In the genomic region with DNA sequence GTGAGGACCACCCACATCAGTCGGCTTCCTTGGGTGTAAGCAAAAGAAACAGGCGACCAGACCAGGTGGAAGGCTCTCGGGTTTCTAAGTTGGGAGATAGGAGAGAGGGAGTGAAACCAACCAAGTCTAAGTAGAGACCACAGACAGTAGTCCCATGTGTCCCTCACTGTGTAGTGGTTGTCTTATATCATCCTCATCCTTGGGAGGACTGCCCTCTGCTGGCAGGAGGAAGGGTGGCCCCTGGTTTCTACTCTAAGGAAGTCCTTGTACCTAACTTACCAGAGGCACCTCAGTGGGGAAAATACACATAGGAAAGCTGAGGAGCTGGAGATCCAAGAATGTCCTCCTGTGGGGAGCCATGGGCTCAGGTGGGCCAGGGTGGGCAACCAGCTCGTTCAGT, we compare ENCODE assay signal across 9 mouse cellular contexts. TPM values are rescaled to one million over a fixed set of nuclear protein-coding genes. Genes with fewer than 3 reads are reported as not detected.
DNase-seq lines count a peak whose midpoint lies in the region; ATAC-seq and TF ChIP-seq lines count a peak whose summit lies in the region.
"Had no signal": no experiment of that assay in that cellular context is flagged by ENCODE, and none has a peak within 500 bp of the region (broad histone marks: within the 10 kb centered on the region; RNA-seq: fewer than 3 reads in every experiment).

No protein-coding gene starts in this region.

- H3K36me3 ChIP-seq in lung, postnatal 0 days (ENCODE audit: insufficient read depth, low read length): no peaks in the 10 kb centered on the region

- H3K27me3 ChIP-seq in lung, postnatal 0 days (replicated peaks; ENCODE audit: insufficient read depth, low read length): no peaks in the 10 kb centered on the region

- TF ChIP-seq EP300 in lung, postnatal 0 days (IDR thresholded peaks at IDR 0.05): no peak

- H3K9me3 ChIP-seq in lung, postnatal 0 days (ENCODE audit: low read length): no peaks in the 10 kb centered on the region

- intact Hi-C loops in heart, postnatal 36 days (cut with DNase I): loop anchor here (2.0 kb wide), 1 partner anchor 118 kb away; no protein-coding TSS in a partner anchor

- peak; percentile 27 to 40 for DNase-seq in B cell, adult 2 months
- peak; percentile 39 for DNase-seq in MEL-GATA-1-ER (ENCODE audit: extremely low read depth, low read depth)
- DNase-seq in cerebellum, postnatal 14 days: peak; percentile 69 to 81
- DNase-seq in heart, postnatal 36 days: peak; percentile 12 to 38
- DNase-seq in layer of hippocampus, adult 11-12 months (ENCODE audit: low spot score): peak; percentile 79
- peak; percentile 48 for DNase-seq in lung, postnatal 0 days (ENCODE audit: low spot score)
- DNase-seq in right cerebral cortex, postnatal 36 days (ENCODE audit: low spot score in 2 of 2): peak; percentile 51 to 57
- DNase-seq in gastrocnemius, adult 8-10 months (ENCODE audit: low spot score in 2 of 2): no peak

- WGBS in lung, postnatal 0 days: 32% methylated on average over 4 of the region's 4 CpGs

- TF ChIP-seq CTCF in lung, postnatal 0 days (IDR thresholded peaks at IDR 0.05): peak; percentile 76

- H3K4me3 ChIP-seq in lung, postnatal 0 days (ENCODE audit: low read depth, low read length): no peak overlapping the region

- H3K4me1 ChIP-seq in lung, postnatal 0 days (ENCODE audit: insufficient read depth, low read depth, low read length): no peaks in the 10 kb centered on the region

- no peak overlapping the region for H3K9ac ChIP-seq in lung, postnatal 0 days (replicated peaks; ENCODE audit: low read depth)

- H3K27ac ChIP-seq in lung, postnatal 0 days (ENCODE audit: low read length): no peak overlapping the region

- H3K4me2 ChIP-seq in lung, postnatal 0 days (replicated peaks; ENCODE audit: low read depth, low read length): no peak overlapping the region

- peak; percentile 58 for ATAC-seq in lung, postnatal 0 days

RNA-seq across cellular contexts. Expression of a gene that starts 23.8 kb away (rescaled TPM):
- not detected for total RNA-seq in heart, postnatal 36 days (2021)
- 1.7 and 2.6 TPM in 2 replicates for polyA plus RNA-seq in lung, postnatal 0 days (2015; fragmentation: Nextera tagmentation; extraction: Ambion mirVana)
- total RNA-seq in gastrocnemius, adult 8-10 months (2022): not detected
- polyA plus RNA-seq: heart, embryonic 16.5 days had no signal

RNA-seq across cellular contexts. Expression of a gene that starts 44.5 kb away (rescaled TPM):
- under 1 TPM; 0.19 to 0.22 TPM for total RNA-seq in heart, postnatal 36 days (2021)
- polyA plus RNA-seq in lung, postnatal 0 days (2015; fragmentation: Nextera tagmentation; extraction: Ambion mirVana): 0.11 and 0.13 TPM in 2 replicates
- total RNA-seq in gastrocnemius, adult 8-10 months (2022): under 1 TPM in 1 of 4 experiments, not detected in 3; 0.16 TPM

Comparison
In these comparisons a context has a peak if more than half of its experiments do, and no peak if none do; other contexts are left out.
1. DNase-seq: peak in B cell, adult 2 months (2 of 2), MEL-GATA-1-ER (single experiment), cerebellum, postnatal 14 days (2 of 2), heart, postnatal 36 days (2 of 2), layer of hippocampus, adult 11-12 months (single experiment), lung, postnatal 0 days (single experiment) and right cerebral cortex, postnatal 36 days (2 of 2); none in gastrocnemius, adult 8-10 months (0 of 2).